Mouse (Mus musculus): ENCODE data around the gene Rala. TPM values are rescaled to one million over a fixed set of nuclear protein-coding genes. Genes with fewer than 3 reads are reported as not detected.
A peak's percentile ranks its signal among the peaks of the same experiment; 100 is the strongest.

Gene Rala
- total RNA-seq, 2 experiments from 2014 or later, result 58.7 to 59.4 TPM

- peak; percentile 19; the same call in 1 of the 2 replicates for TF ChIP-seq CTCF (conservative IDR thresholded peaks at IDR 0.05)
- Histone ChIP-seq H3K4me3 (no peak overlapping the region), H3K27ac (no peak overlapping the region)
- no peak for DNase-seq (ENCODE audit: low spot score in 2 of 2)
Measured at GRCm38 (mm10) chr13:17949555-17949954, 5.5 kb upstream of the Rala start.

- DNase-seq (ENCODE audit: low spot score in 2 of 2), result no peak
- Histone ChIP-seq H3K4me3 (peak overlapping the region; percentile 61), H3K27ac (peak overlapping the region; percentile 98)
- 0 out of 2 replicates have a peak, but pooled peaks have one; percentile 3 for TF ChIP-seq CTCF (conservative IDR thresholded peaks at IDR 0.05)
Measured at GRCm38 (mm10) chr13:17943306-17944077, 547 bp downstream of the Rala start.

- TF ChIP-seq CTCF (conservative IDR thresholded peaks at IDR 0.05), result no peak
- no peak for DNase-seq (ENCODE audit: low spot score in 2 of 2)
- H3K4me3 ChIP-seq, result no peak overlapping the region; the same call in 1 of the 2 replicates
- H3K27ac ChIP-seq, result no peak overlapping the region
Measured at GRCm38 (mm10) chr13:17942338-17942737, 1.7 kb downstream of the Rala start.

GRCm38 (mm10) chr13:17907309-17907708, 36.7 kb downstream of the Rala start:
- DNase-seq (ENCODE audit: low spot score in 2 of 2), result no peak
- no peak overlapping the region for H3K27ac ChIP-seq
- H3K4me3 ChIP-seq, result no peak overlapping the region
- no peak for TF ChIP-seq CTCF (conservative IDR thresholded peaks at IDR 0.05)

- DNase-seq (ENCODE audit: low spot score in 2 of 2), result no peak
Measured at GRCm38 (mm10) chr13:17901474-17901873, 42.6 kb downstream of the Rala start.

GRCm38 (mm10) chr13:17900641-17901040, 43.4 kb downstream of the Rala start:
- TF ChIP-seq CTCF (conservative IDR thresholded peaks at IDR 0.05), result no peak
- DNase-seq (ENCODE audit: low spot score in 2 of 2), result no peak
- Histone ChIP-seq H3K27ac (peak overlapping the region; percentile 43; the same call in 1 of the 2 replicates), H3K4me3 (no peak overlapping the region)

More at GRCm38 (mm10) chr13:17901474-17901873, 42.6 kb downstream of the Rala start:
- no peak for TF ChIP-seq CTCF (conservative IDR thresholded peaks at IDR 0.05)
- Histone ChIP-seq H3K4me3 (no peak overlapping the region), H3K27ac (no peak overlapping the region)

GRCm38 (mm10) chr13:17897040-17897439, 47.0 kb downstream of the Rala start:
- no peak for DNase-seq (ENCODE audit: low spot score in 2 of 2)
- no peak overlapping the region for H3K27ac ChIP-seq

GRCm38 (mm10) chr13:17891545-17891944, 52.5 kb downstream of the Rala start:
- TF ChIP-seq CTCF (conservative IDR thresholded peaks at IDR 0.05), result peak; percentile 24
- Histone ChIP-seq H3K4me3 (no peak overlapping the region), H3K27ac (no peak overlapping the region)
- no peak for DNase-seq (ENCODE audit: low spot score in 2 of 2)

More at GRCm38 (mm10) chr13:17897040-17897439, 47.0 kb downstream of the Rala start:
- H3K4me3 ChIP-seq, result no peak overlapping the region
- TF ChIP-seq CTCF (conservative IDR thresholded peaks at IDR 0.05), result no peak

GRCm38 (mm10) chr13:17884211-17884610, 59.8 kb downstream of the Rala start:
- no peak for TF ChIP-seq CTCF (conservative IDR thresholded peaks at IDR 0.05)
- no peak overlapping the region for H3K27ac ChIP-seq
- no peak overlapping the region for H3K4me3 ChIP-seq
- DNase-seq (ENCODE audit: low spot score in 2 of 2), result no peak

- Histone ChIP-seq H3K27ac (no peak overlapping the region), H3K4me3 (no peak overlapping the region)
- TF ChIP-seq CTCF (conservative IDR thresholded peaks at IDR 0.05), result no peak
- no peak for DNase-seq (ENCODE audit: low spot score in 2 of 2)
Measured at GRCm38 (mm10) chr13:17879061-17879460, 65.0 kb downstream of the Rala start.

GRCm38 (mm10) chr13:17866741-17867140, 77.3 kb downstream of the Rala start:
- no peak for TF ChIP-seq CTCF (conservative IDR thresholded peaks at IDR 0.05)
- peak; percentile 21 to 58 for DNase-seq (ENCODE audit: low spot score in 2 of 2)
- no peak overlapping the region for H3K4me3 ChIP-seq
- H3K27ac ChIP-seq, result no peak overlapping the region

- no peak for TF ChIP-seq CTCF (conservative IDR thresholded peaks at IDR 0.05)
- Histone ChIP-seq H3K4me3 (no peak overlapping the region), H3K27ac (no peak overlapping the region)
- no peak for DNase-seq (ENCODE audit: low spot score in 2 of 2)
Measured at GRCm38 (mm10) chr13:17860536-17860935, 83.5 kb downstream of the Rala start.

- peak overlapping the region; percentile 49; the same call in 1 of the 2 replicates for H3K27ac ChIP-seq
- H3K4me3 ChIP-seq, result no peak overlapping the region
- DNase-seq (ENCODE audit: low spot score in 2 of 2), result peak; percentile 50 to 69
- TF ChIP-seq CTCF (conservative IDR thresholded peaks at IDR 0.05), result no peak
Measured at GRCm38 (mm10) chr13:17859365-17860033, 84.5 kb downstream of the Rala start.

All from layer of hippocampus, adult 2 months (tissue).